Mouse (Mus musculus): ENCODE data around the gene Ypel3. TPM values are rescaled to one million over a fixed set of nuclear protein-coding genes. Genes with fewer than 3 reads are reported as not detected.
"Not testable (repeated sequence)": the region's sequence is repeated elsewhere in the genome, so short reads cannot be mapped to it uniquely, and the experiment has no call there.

Gene Ypel3
- polyA plus RNA-seq, 1 experiment from 2014 or later = 66.0 TPM

DNA sequence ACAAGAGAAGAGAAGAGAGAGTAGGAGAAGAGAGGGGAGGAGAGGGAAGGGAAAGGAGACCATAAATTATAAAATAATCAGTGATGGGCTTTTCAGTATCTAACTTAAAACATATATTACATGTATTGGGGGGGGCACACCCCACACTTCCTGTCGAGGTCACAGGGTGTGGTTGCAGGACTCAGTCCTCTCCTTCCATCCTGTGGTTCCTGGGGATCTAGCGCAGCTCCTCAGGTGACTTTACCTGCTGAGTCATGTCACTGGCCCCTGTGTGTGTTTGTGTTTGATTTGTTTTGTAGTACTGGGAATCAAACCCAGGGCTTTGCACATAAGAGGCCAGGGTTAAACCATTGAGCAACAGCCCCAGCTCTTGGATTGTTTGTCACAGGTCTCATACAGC is 2.3 kb upstream of the Ypel3 start:
- H3K4me1 ChIP-seq = peaks cover 31% of the 10 kb centered on the region
- no peak overlapping the region for H3K4me3 ChIP-seq
- H3K36me3 ChIP-seq = peaks cover 43% of the 10 kb centered on the region
- WGBS = 79% methylated on average over 2 of the region's 2 CpGs
- no peak overlapping the region for H3K27ac ChIP-seq
- no peaks in the 10 kb centered on the region for H3K27me3 ChIP-seq (ENCODE audit: insufficient read depth, poor library complexity, severe bottlenecking)
- no peaks in the 10 kb centered on the region for H3K9me3 ChIP-seq
- DNase-seq (ENCODE audit: low spot score) = no peak

DNA sequence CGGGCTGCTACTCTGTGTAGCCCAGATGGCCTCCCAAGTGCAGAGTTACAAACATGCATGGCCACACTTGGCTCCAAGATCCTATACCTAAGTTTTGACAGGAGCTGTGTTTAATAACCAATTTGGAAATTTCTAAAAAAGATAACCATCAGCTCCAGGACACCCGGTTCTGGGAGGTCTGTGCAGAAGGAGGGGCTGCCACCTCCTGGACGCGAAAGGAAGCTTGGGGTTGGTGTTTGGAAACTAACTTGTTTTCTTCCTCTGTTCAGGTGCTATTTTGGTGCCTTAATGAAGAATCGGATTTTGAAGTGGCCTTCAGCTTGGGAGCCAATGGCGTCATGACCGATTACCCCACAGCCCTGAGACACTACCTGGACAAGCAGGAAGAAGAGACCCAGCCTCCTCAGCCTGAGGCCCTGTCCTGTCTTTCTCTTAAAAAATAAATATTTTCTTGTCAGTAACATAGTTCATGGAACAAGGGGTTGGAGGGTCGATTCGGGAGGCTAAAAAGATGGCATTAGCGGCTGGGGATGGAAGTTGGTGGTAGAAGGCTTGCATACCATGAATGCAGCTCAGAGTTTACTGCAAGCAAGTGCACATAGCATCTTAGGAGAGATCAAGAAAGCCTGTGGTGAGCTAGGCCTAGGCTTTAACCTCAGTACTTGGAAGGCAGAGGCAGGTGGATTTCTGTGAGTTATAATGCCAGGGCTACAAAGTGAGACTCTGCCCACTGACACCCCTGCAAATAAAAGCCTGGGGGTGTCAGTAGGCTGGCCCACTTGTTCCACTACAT is 1.4 kb upstream of the Ypel3 start:
- peaks cover 34% of the 10 kb centered on the region for H3K36me3 ChIP-seq
- WGBS = 75% methylated on average over 10 of the region's 10 CpGs
- peaks cover 40% of the 10 kb centered on the region for H3K4me1 ChIP-seq
- DNase-seq (ENCODE audit: low spot score) = no peak
- no peaks in the 10 kb centered on the region for H3K27me3 ChIP-seq (ENCODE audit: insufficient read depth, poor library complexity, severe bottlenecking)
- H3K27ac ChIP-seq = peak overlapping the region; percentile 96; the same call in 1 of the 2 replicates
- H3K9me3 ChIP-seq = no peaks in the 10 kb centered on the region
- peak overlapping the region; percentile 95 for H3K4me3 ChIP-seq

DNA sequence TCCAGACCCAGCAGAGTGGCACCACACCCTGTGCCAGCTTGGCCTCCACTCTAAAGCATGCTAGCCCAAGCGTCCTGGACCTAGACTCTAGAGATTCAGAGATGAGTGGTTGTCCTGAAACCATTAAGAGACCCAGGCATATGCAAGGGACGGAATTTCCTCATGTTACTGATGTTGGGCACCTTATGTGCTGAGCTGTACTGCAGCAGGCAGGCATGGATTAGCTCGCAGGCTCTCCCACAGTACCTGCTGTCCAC is 849 bp upstream of the Ypel3 start:
- H3K4me1 ChIP-seq = peaks cover 41% of the 10 kb centered on the region

GRCm38 (mm10) chr7:126777476-126777875 is 721 bp downstream of the Ypel3 start:
- Histone ChIP-seq H3K36me3 (peaks cover 20% of the 10 kb centered on the region), H3K27me3 (ENCODE audit: insufficient read depth, poor library complexity, severe bottlenecking) (no peaks in the 10 kb centered on the region), H3K9me3 (no peaks in the 10 kb centered on the region), H3K27ac (peak overlapping the region; percentile 96), H3K4me3 (peak overlapping the region; percentile 95), H3K4me1 (peaks cover 57% of the 10 kb centered on the region)
- DNase-seq (ENCODE audit: low spot score) = no peak
- WGBS = 45% methylated on average over 10 of the region's 10 CpGs

More for the DNA sequence above, 849 bp upstream of the Ypel3 start:
- no peaks in the 10 kb centered on the region for H3K27me3 ChIP-seq (ENCODE audit: insufficient read depth, poor library complexity, severe bottlenecking)
- peak overlapping the region; percentile 96 for H3K27ac ChIP-seq
- WGBS = 64% methylated on average over 3 of the region's 3 CpGs
- H3K4me3 ChIP-seq = peak overlapping the region; percentile 95
- H3K36me3 ChIP-seq = peaks cover 29% of the 10 kb centered on the region
- H3K9me3 ChIP-seq = no peaks in the 10 kb centered on the region
- DNase-seq (ENCODE audit: low spot score) = no peak

DNA sequence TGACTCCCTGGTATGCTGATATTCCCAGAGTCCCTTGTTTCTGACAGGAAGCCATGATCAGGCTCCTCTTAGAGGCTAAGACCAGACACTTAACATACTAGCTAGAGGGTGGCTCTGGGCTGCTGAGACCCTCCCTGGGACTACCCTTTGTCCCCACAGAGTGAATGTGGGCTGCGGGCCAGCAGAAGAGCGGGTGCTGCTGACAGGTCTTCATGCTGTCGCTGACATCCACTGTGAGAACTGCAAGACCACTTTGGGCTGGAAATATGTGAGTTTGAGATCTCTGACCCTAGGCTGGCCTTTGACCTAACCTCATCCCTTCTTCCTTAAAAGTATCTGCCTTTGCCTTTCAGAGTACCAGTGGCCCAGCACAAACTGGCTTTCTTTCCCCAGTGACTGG is 1.4 kb downstream of the Ypel3 start:
- peak overlapping the region; percentile 95 for H3K4me3 ChIP-seq
- H3K9me3 ChIP-seq = no peaks in the 10 kb centered on the region
- peaks cover 59% of the 10 kb centered on the region for H3K4me1 ChIP-seq
- H3K36me3 ChIP-seq = peaks cover 17% of the 10 kb centered on the region
- WGBS = 83% methylated on average over 3 of the region's 3 CpGs
- H3K27me3 ChIP-seq (ENCODE audit: insufficient read depth, poor library complexity, severe bottlenecking) = no peaks in the 10 kb centered on the region
- DNase-seq (ENCODE audit: low spot score) = no peak
- 0 out of 2 replicates have a peak overlapping the region, but pooled peaks have one; percentile 96 for H3K27ac ChIP-seq

GRCm38 (mm10) chr7:126779101-126779500 is 2.3 kb downstream of the Ypel3 start:
- H3K4me3 ChIP-seq; H3K9me3 ChIP-seq; H3K27me3 ChIP-seq (ENCODE audit: insufficient read depth, poor library complexity, severe bottlenecking); H3K27ac ChIP-seq; DNase-seq (ENCODE audit: low spot score): not testable (repeated sequence)
- peaks cover 17% of the 10 kb centered on the region for H3K36me3 ChIP-seq
- 90% methylated on average over 7 of the region's 7 CpGs for WGBS
- H3K4me1 ChIP-seq = peaks cover 59% of the 10 kb centered on the region

- peak; percentile 94 for DNase-seq (ENCODE audit: low spot score)
- peak overlapping the region; percentile 76 for H3K27ac ChIP-seq
- H3K36me3 ChIP-seq = peaks cover 27% of the 10 kb centered on the region
- WGBS = 2% methylated on average over 21 of the region's 21 CpGs
- peaks cover 67% of the 10 kb centered on the region for H3K4me1 ChIP-seq
- H3K9me3 ChIP-seq = no peaks in the 10 kb centered on the region
- peak overlapping the region; percentile 63 for H3K4me3 ChIP-seq
- H3K27me3 ChIP-seq (ENCODE audit: insufficient read depth, poor library complexity, severe bottlenecking) = no peaks in the 10 kb centered on the region
Measured at GRCm38 (mm10) chr7:126779983-126780970, 3.5 kb downstream of the Ypel3 start.

DNA sequence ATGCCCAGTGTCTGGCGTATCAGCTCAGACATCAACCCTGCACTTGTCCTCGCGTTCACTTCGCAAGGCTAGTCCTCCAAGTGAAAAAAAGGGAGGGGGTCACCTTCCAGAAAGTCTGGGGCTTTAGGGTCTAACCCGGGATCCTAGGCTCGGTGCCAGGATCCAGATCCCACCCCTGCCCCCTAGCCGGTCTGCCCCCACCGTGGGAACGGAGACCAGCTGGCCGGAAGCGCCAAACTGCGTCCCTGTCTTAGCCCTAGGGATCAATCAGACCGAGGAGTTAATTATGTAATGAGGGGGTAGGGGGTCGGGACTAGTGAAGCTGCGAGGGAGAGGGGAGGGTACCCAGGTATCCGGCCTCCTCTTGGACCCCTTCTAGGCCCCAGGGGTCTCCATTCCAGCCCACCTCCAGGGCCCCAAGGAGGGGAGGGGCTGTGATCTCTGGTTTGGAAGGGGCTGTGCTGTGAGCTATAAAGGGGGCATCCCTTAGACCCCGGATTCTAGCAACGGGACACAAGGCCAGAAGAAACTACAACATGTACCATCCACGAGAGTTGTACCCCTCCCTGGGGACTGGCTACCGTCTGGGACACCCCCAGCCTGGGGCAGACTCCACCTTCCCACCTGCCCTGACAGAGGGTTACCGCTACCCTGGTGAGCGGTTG is 4.3 kb downstream of the Ypel3 start, which contains the start of gene Tbx6:
Gene Tbx6 (plus strand): TSS at position 513 of the 665 bp plus-strand sequence.
- 7% methylated on average over 22 of the region's 22 CpGs for WGBS
- DNase-seq (ENCODE audit: low spot score) = no peak
- H3K4me1 ChIP-seq = peaks cover 61% of the 10 kb centered on the region
- no peaks in the 10 kb centered on the region for H3K9me3 ChIP-seq
- no peaks in the 10 kb centered on the region for H3K27me3 ChIP-seq (ENCODE audit: insufficient read depth, poor library complexity, severe bottlenecking)
- peak within 1 kb of the TSS; percentile 63 for H3K4me3 ChIP-seq
- H3K36me3 ChIP-seq = peaks cover 35% of the 10 kb centered on the region
- peak within 1 kb of the TSS; percentile 76 for H3K27ac ChIP-seq

GRCm38 (mm10) chr7:126781661-126782370 is 5.1 kb downstream of the Ypel3 start:
- WGBS = 31% methylated on average over 11 of the region's 11 CpGs
- Histone ChIP-seq H3K27me3 (ENCODE audit: insufficient read depth, poor library complexity, severe bottlenecking) (no peaks in the 10 kb centered on the region), H3K9me3 (no peaks in the 10 kb centered on the region), H3K4me3 (peak overlapping the region; percentile 63), H3K36me3 (peaks cover 42% of the 10 kb centered on the region), H3K4me1 (peaks cover 55% of the 10 kb centered on the region), H3K27ac (peak overlapping the region; percentile 76)
- no peak for DNase-seq (ENCODE audit: low spot score)

- DNase-seq (ENCODE audit: low spot score) = no peak
- Histone ChIP-seq H3K36me3 (peaks cover 50% of the 10 kb centered on the region), H3K4me1 (peaks cover 46% of the 10 kb centered on the region), H3K4me3 (no peak overlapping the region), H3K9me3 (no peaks in the 10 kb centered on the region), H3K27me3 (ENCODE audit: insufficient read depth, poor library complexity, severe bottlenecking) (no peaks in the 10 kb centered on the region), H3K27ac (no peak overlapping the region)
- 81% methylated on average over 13 of the region's 13 CpGs for WGBS
Measured at GRCm38 (mm10) chr7:126782693-126783092, 5.9 kb downstream of the Ypel3 start.

- 82% methylated on average over 7 of the region's 7 CpGs for WGBS
- peaks cover 62% of the 10 kb centered on the region for H3K36me3 ChIP-seq
- no peak overlapping the region for H3K4me3 ChIP-seq
- no peaks in the 10 kb centered on the region for H3K9me3 ChIP-seq
- H3K27me3 ChIP-seq (ENCODE audit: insufficient read depth, poor library complexity, severe bottlenecking) = no peaks in the 10 kb centered on the region
- peak; percentile 73 for DNase-seq (ENCODE audit: low spot score)
- H3K4me1 ChIP-seq = peaks cover 40% of the 10 kb centered on the region
- H3K27ac ChIP-seq = no peak overlapping the region
Measured at GRCm38 (mm10) chr7:126784469-126784868, 7.7 kb downstream of the Ypel3 start.

GRCm38 (mm10) chr7:126785056-126785455 is 8.3 kb downstream of the Ypel3 start:
- H3K27ac ChIP-seq = no peak overlapping the region
- 72% methylated on average over 4 of the region's 4 CpGs for WGBS
- no peak for DNase-seq (ENCODE audit: low spot score)
- peaks cover 68% of the 10 kb centered on the region for H3K36me3 ChIP-seq
- no peaks in the 10 kb centered on the region for H3K27me3 ChIP-seq (ENCODE audit: insufficient read depth, poor library complexity, severe bottlenecking)
- peaks cover 34% of the 10 kb centered on the region for H3K4me1 ChIP-seq
- H3K4me3 ChIP-seq = no peak overlapping the region
- H3K9me3 ChIP-seq = no peaks in the 10 kb centered on the region

All from heart, embryonic 10.5 days (tissue).